Comparison of ENCODE assay signal across 8 mouse cellular contexts in genomic region chr5:123523692-123524392, GRCm38 (mm10). TPM values are rescaled to one million over a fixed set of nuclear protein-coding genes. Genes with fewer than 3 reads are reported as not detected.
DNase-seq lines count a peak whose midpoint lies in the region; ATAC-seq lines count a peak whose summit lies in the region.

TSS of gene Diablo (minus strand) at chr5:123524176.

- no peaks in the 10 kb centered on the region for H3K9me3 ChIP-seq in hindbrain, embryonic 12.5 days (replicated peaks)

- peak; percentile 99 for DNase-seq in NIH3T3 (ENCODE audit: low read depth)
- peak; percentile 99 for DNase-seq in cerebellum, postnatal 10 days
- peak; percentile 97 to 98 for DNase-seq in frontal cortex, postnatal 10 days (ENCODE audit: low spot score in 2 of 2)
- DNase-seq in layer of hippocampus, postnatal 14 days (ENCODE audit: low spot score in 2 of 2), result peak; percentile 97 to 98
- peak; percentile 98 for DNase-seq in lung, postnatal 14 days
- peak; percentile 92 for DNase-seq in retina, adult 2 months (ENCODE audit: low read depth, low spot score)
- DNase-seq in thymus, postnatal 36 days, result peak; percentile 99

- WGBS in hindbrain, embryonic 12.5 days, result under 1% methylated on average over 77 of the region's 82 CpGs

- peak within 1 kb of the TSS; percentile 96 for H3K4me2 ChIP-seq in hindbrain, embryonic 12.5 days (replicated peaks)

- H3K36me3 ChIP-seq in hindbrain, embryonic 12.5 days, result peaks cover 13% of the 10 kb centered on the region

- peak within 1 kb of the TSS; percentile 94 for H3K4me3 ChIP-seq in hindbrain, embryonic 12.5 days

- ATAC-seq in hindbrain, embryonic 12.5 days (ENCODE audit: low FRiP score), result peak; percentile 98

- H3K27ac ChIP-seq in hindbrain, embryonic 12.5 days, result peak within 1 kb of the TSS; percentile 81

- peaks cover 28% of the 10 kb centered on the region for H3K4me1 ChIP-seq in hindbrain, embryonic 12.5 days

- H3K9ac ChIP-seq in hindbrain, embryonic 12.5 days, result peak within 1 kb of the TSS; percentile 88

- H3K27me3 ChIP-seq in hindbrain, embryonic 12.5 days, result no peaks in the 10 kb centered on the region

RNA-seq across cellular contexts. Expression of gene Diablo, which starts in this region (rescaled TPM):
- 112 and 124 TPM in 2 replicates for polyA plus RNA-seq in hindbrain, embryonic 12.5 days (2016; fragmentation: Nextera tagmentation; extraction: Ambion mirVana)
- 10 to 100 TPM; 46.6 to 47.6 TPM for total RNA-seq in layer of hippocampus, postnatal 14 days (2021)

Comparison
In these comparisons a context has a peak if more than half of its experiments do, and no peak if none do; other contexts are left out.
1. Peak in every context shown above with its lines: DNase-seq, ATAC-seq, H3K4me3 ChIP-seq and H3K27ac ChIP-seq.